Mouse (Mus musculus) cerebellum, adult 2 months (tissue): ENCODE measurements at regions not wholly inside any gene's neighbourhood (a gene's known extent, or its start where the extent isn't known, plus 50 kb on each side); places are given as distances from the start of the nearest gene placed in this dataset.

Source experiments
- DNase-seq, 2 experiments: peaks; one replicate each; pipeline ENCODE4 v3.0.0; 2021
- H3K27ac ChIP-seq: fragments of 200-500 bp; 2 replicates; pipeline ENCODE4 v1.5.1; 2012; ENCODE audit warnings: low read length, control low read depth, inconsistent platforms; ENCODE audit not compliant: insufficient read depth
- H3K27me3 ChIP-seq: fragments of 200-500 bp; 2 replicates; pipeline ENCODE4 v1.6.1; 2012; ENCODE audit warnings: inconsistent platforms, mild to moderate bottlenecking, low read length, moderate library complexity; ENCODE audit not compliant: control insufficient read depth, insufficient read depth
- H3K4me1 ChIP-seq: fragments of 200-500 bp; 2 replicates; pipeline ENCODE4 v1.6.1; 2011; ENCODE audit warnings: low read length; ENCODE audit not compliant: control insufficient read depth, insufficient read depth
- H3K4me3 ChIP-seq: fragments of 200-500 bp; replicated peaks from 2 replicates; pipeline ENCODE3; 2011; ENCODE audit warnings: mild to moderate bottlenecking, low read depth, low read length, control low read depth; ENCODE audit not compliant: insufficient read depth
- CTCF ChIP-seq: fragments of 200-500 bp; IDR thresholded peaks from 2 replicates; pipeline ENCODE4 v1.5.1; 2011; ENCODE audit warnings: low read depth, mild to moderate bottlenecking, control low read depth, low read length, moderate library complexity, borderline replicate concordance; ENCODE audit not compliant: insufficient read depth
- POLR2A ChIP-seq: fragments of 200-500 bp; IDR thresholded peaks from 2 replicates; pipeline ENCODE4 v1.6.1; 2011; ENCODE audit warnings: low read length, control low read depth, borderline replicate concordance; ENCODE audit not compliant: insufficient read depth
- WGBS: fragments of 180-500 bp; shearing (Covaris S2); methylation state at CpG from one replicate; pipeline ENCODE4 v1.1.7; 2018; 5-methylcytosine and 5-hydroxymethylcytosine counted together

DNA sequence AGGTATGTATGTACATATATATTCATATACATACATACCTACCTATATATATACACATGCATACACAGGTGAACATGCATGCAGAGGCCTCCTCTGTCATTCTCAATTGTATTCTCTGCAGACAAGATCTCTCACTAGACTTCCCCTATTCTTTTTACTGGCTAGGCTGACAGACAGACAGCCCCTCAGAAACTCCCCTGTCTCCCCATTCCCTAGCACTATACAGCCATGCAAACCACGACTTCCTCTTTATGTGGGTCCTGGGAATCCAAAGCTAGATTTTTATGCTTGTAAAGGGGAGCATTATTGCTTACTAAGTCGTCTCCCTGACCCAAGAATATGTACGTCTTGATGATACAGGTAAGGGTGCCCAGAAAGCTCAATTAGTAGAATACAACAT lies 86.9 kb downstream of the Fam124b start:
- Histone ChIP-seq H3K27me3 (no peaks in the 10 kb centered on the region), H3K4me3 (no peak overlapping the region), H3K4me1 (no peaks in the 10 kb centered on the region), H3K27ac (no peak overlapping the region)
- TF ChIP-seq CTCF (no peak), POLR2A (no peak)
- WGBS = 69% methylated on average over 3 of the region's 3 CpGs
- DNase-seq = no peak

GRCm38 (mm10) chr1:80123966-80124365 lies 94.3 kb downstream of the Fam124b start:
- Histone ChIP-seq H3K4me3 (no peak overlapping the region), H3K27ac (no peak overlapping the region), H3K27me3 (no peaks in the 10 kb centered on the region), H3K4me1 (no peaks in the 10 kb centered on the region)
- 84% methylated on average over 2 of the region's 2 CpGs for WGBS
- TF ChIP-seq CTCF (no peak), POLR2A (no peak)
- no peak for DNase-seq

DNA sequence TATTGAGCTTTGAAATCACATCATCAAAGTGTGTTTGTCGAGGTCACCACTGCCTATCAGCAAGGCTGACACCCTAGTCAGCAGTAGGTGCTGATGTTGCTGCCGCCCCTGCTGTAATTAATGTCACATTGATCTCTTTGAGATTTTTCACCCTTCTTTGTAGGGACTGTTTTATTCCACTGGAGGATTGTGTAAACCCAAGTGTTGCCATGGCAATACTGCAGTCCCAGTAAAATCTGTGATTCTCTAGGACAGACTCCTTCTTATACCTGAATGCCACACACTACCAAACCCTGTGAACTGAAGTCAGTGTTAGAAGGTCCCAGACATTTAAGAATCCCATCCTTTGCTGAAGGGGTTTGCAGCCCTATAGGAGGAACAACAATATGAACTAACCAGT lies 102.4 kb downstream of the Fam124b start:
- TF ChIP-seq CTCF = no peak
- no peak for TF ChIP-seq POLR2A
- WGBS = 76% methylated on average over 2 of the region's 2 CpGs
- no peaks in the 10 kb centered on the region for H3K27me3 ChIP-seq

DNA sequence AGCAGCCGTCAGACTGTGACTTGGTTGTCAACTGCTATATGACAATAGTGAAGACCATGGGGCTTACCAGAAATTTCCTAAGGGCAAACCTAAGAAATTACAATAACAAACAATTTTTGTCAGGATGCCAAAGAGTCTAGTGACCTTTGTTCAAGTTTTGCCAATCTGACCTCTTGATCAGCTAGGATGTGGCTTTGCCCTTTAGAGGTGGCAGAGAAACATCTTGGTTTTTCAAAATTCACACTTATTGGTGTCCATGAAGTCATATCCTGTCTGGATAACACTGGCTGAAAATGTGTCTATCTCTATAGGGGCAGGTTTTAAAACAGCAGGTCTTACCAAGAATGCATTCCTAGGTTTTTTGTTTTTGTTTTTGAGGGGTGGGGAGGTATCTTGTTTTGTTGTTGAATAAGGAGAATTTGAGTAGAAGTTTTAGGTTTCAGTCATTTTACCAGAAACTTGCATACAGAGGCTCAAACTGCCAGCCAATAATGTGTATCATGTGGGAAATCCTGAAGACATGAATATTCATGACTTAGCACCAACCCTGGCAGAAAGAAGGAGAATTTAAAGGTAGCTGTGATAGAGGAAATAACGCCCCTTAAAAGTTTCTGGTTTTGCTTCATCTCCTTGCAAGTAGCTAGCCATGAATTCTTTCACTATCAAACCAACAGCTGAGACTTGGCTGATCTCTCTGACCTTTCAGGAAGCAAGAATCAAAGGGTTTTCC lies 110.4 kb downstream of the Fam124b start:
- TF ChIP-seq POLR2A = no peak
- no peak for TF ChIP-seq CTCF
- no peak overlapping the region for H3K27ac ChIP-seq
- H3K27me3 ChIP-seq = no peaks in the 10 kb centered on the region
- 69% methylated on average over 2 of the region's 2 CpGs for WGBS
- H3K4me3 ChIP-seq = no peak overlapping the region
- no peaks in the 10 kb centered on the region for H3K4me1 ChIP-seq
- DNase-seq = no peak

More for the DNA sequence above, 102.4 kb downstream of the Fam124b start:
- no peak for DNase-seq
- no peak overlapping the region for H3K27ac ChIP-seq
- no peaks in the 10 kb centered on the region for H3K4me1 ChIP-seq
- H3K4me3 ChIP-seq = no peak overlapping the region

DNA sequence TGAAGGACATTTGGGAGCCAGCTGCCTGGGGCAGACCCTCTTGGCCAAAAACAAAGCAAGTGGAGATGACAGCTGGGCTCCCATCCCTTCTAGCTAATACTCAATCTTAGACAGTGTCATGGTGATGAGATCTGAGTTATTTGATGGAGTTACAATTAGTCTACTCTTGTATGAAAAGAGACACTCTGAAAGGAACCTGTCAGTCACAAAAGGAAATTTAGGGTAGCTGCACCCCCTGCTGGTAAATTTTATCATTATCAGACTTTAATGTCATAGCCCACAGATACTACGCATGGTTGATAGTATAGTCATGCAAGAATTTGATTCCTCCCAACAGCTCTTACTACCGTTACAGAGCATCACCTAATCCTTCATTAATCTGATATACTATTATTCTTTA lies 112.0 kb downstream of the Fam124b start:
- DNase-seq = no peak
- Histone ChIP-seq H3K27ac (no peak overlapping the region), H3K27me3 (no peaks in the 10 kb centered on the region), H3K4me3 (no peak overlapping the region), H3K4me1 (no peaks in the 10 kb centered on the region)
- TF ChIP-seq POLR2A (no peak), CTCF (no peak)
- 68% methylated on average over 2 of the region's 2 CpGs for WGBS

DNA sequence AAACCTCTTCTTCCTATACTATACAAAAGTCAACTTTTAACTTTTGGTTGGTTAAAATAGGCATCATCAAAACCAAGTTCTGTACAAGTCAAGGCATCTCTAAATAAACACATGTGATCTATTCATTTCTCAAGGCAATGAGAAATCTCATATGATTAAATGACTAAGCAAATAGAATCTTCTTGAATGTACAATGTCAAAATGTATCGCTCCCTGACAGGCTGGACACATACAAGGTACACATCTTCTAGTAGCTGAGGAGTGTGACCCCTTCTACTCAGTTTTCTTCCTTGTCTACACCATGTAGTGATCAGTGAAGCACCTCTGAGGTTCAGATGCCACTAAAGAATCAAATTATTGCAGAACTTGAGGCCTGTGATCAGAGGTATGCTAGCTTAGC lies 120.0 kb downstream of the Fam124b start:
- no peak for DNase-seq
- WGBS = 100% methylated on average over 1 of the region's 1 CpGs
- no peaks in the 10 kb centered on the region for H3K4me1 ChIP-seq

DNA sequence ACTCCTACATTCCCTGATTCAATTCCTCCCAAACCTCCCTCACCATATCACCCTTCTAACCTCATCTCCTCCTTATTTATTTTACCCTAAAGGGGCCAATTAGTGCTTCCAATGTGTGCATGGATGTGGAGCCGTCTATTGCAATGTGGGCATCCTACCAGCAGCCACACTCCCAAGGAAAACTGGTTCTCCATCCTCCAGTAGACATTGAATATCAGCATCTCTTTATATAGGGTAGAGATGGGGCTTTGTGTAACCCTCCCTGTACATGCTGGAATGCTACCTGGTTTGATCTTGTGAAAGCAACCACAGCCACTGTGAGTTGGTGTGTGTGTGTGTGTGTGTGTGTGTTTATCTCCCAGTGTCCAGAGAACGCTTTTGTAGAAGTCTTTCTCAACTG lies 126.5 kb downstream of the Fam124b start:
- H3K4me3 ChIP-seq = no peak overlapping the region
- TF ChIP-seq POLR2A (no peak), CTCF (no peak)
- H3K4me1 ChIP-seq = no peaks in the 10 kb centered on the region
- no peak overlapping the region for H3K27ac ChIP-seq
- no peaks in the 10 kb centered on the region; the same call in 1 of the 2 replicates for H3K27me3 ChIP-seq
- no peak for DNase-seq
- 82% methylated on average over 2 of the region's 2 CpGs for WGBS

More for the DNA sequence above, 120.0 kb downstream of the Fam124b start:
- Histone ChIP-seq H3K27me3 (no peaks in the 10 kb centered on the region), H3K27ac (no peak overlapping the region), H3K4me3 (no peak overlapping the region)
- TF ChIP-seq POLR2A (no peak), CTCF (no peak)

DNA sequence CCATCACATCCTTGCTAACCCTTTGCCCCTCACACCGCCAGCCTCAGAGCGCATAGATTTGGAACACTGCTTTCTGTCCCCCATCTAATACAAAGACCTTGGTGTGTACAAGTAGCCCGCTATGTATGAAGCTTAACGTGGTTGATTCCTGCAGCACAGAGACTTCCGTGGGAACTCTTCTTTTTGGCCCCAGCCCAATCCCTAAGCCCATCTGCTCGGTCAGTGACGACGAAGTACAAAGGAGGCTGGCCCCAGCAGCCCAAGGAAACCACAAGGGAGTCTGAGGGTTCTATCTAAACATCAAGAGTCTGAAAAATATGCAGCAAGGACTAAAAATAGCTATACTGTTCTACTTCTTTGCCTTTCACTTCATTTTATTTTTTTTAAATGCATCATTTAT lies 126.9 kb downstream of the Fam124b start:
- 32% methylated on average over 8 of the region's 8 CpGs for WGBS
- no peak for DNase-seq

More for the DNA sequence above, 126.9 kb downstream of the Fam124b start:
- no peak overlapping the region for H3K27ac ChIP-seq
- no peak overlapping the region for H3K4me3 ChIP-seq
- H3K4me1 ChIP-seq = no peaks in the 10 kb centered on the region
- TF ChIP-seq POLR2A = no peak
- no peak for TF ChIP-seq CTCF
- no peaks in the 10 kb centered on the region; the same call in 1 of the 2 replicates for H3K27me3 ChIP-seq
